Mouse (Mus musculus): ENCODE measurements around the gene Map1lc3a. TPM values are rescaled to one million over a fixed set of nuclear protein-coding genes. Genes with fewer than 3 reads are reported as not detected.

Gene Map1lc3a
- total RNA-seq, 1 experiment, result 38.4 TPM

GRCm38 (mm10) chr2:155295453-155295852 is 19.4 kb downstream of the Map1lc3a start:
- no peak for TF ChIP-seq ZC3H11A (IDR thresholded peaks at IDR 0.05; ENCODE audit: borderline replicate concordance, low read depth, low read length)
- TF ChIP-seq MAFK (IDR thresholded peaks at IDR 0.05; ENCODE audit: insufficient read depth, low read depth, low read length), result no peak
- TF ChIP-seq ZNF384 (IDR thresholded peaks at IDR 0.05; ENCODE audit: low read depth, low read length), result no peak
- TF ChIP-seq HCFC1 (IDR thresholded peaks at IDR 0.05; ENCODE audit: borderline replicate concordance, insufficient read depth, low read length), result no peak
- no peak for TF ChIP-seq CHD2 (IDR thresholded peaks at IDR 0.05; ENCODE audit: low read depth, low read length)
- Histone ChIP-seq H3K4me1 (ENCODE audit: control insufficient read depth in 2 of 2, insufficient read depth in 2 of 2, low read length in 2 of 2, poor library complexity in 1 of 2) (no peaks in the 10 kb centered on the region), H3K36me3 (ENCODE audit: control insufficient read depth, insufficient read depth, low read length, poor library complexity, severe bottlenecking) (peaks cover 11% of the 10 kb centered on the region), H3K9me3 (ENCODE audit: control insufficient read depth, insufficient read depth, low read depth, low read length) (no peaks in the 10 kb centered on the region), H3K27ac (ENCODE audit: insufficient read depth, low read depth, low read length, poor library complexity, severe bottlenecking) (no peak overlapping the region), H3K9ac (ENCODE audit: insufficient read depth, low read depth, low read length, poor library complexity, severe bottlenecking) (no peak overlapping the region), H3K4me3 (ENCODE audit: insufficient read depth in 1 of 2, low read depth in 1 of 2, low read length in 2 of 2, poor library complexity in 1 of 2, severe bottlenecking in 1 of 2) (no peak overlapping the region)
- no peak for DNase-seq (ENCODE audit: low read depth, low spot score)
- in situ Hi-C loops (cut with MboI; ENCODE audit: low sequenced_read_pairs in 2 of 2, unreplicated experiment in 2 of 2), result no loop called here

- DNase-seq (ENCODE audit: low read depth, low spot score), result no peak
- H3K36me3 ChIP-seq (ENCODE audit: control insufficient read depth, insufficient read depth, low read length, poor library complexity, severe bottlenecking), result peaks cover 9% of the 10 kb centered on the region
These were observed 23.5 kb downstream of the Map1lc3a start for GRCm38 (mm10) chr2:155299563-155299962.

GRCm38 (mm10) chr2:155308936-155309592 is 33.0 kb downstream of the Map1lc3a start:
- Histone ChIP-seq H3K9me3 (ENCODE audit: control insufficient read depth, insufficient read depth, low read depth, low read length) (0 out of 2 replicates have a peak, but pooled peaks cover 3% of the 10 kb centered on the region), H3K9ac (ENCODE audit: insufficient read depth, low read depth, low read length, poor library complexity, severe bottlenecking) (no peak overlapping the region), H3K27ac (ENCODE audit: insufficient read depth, low read depth, low read length, poor library complexity, severe bottlenecking) (no peak overlapping the region), H3K4me3 (ENCODE audit: insufficient read depth in 1 of 2, low read depth in 1 of 2, low read length in 2 of 2, poor library complexity in 1 of 2, severe bottlenecking in 1 of 2) (no peak overlapping the region), H3K4me1 (ENCODE audit: control insufficient read depth in 2 of 2, insufficient read depth in 2 of 2, low read length in 2 of 2, poor library complexity in 1 of 2) (no peaks in the 10 kb centered on the region), H3K36me3 (ENCODE audit: control insufficient read depth, insufficient read depth, low read length, poor library complexity, severe bottlenecking) (peaks cover 2% of the 10 kb centered on the region)
- TF ChIP-seq HCFC1 (IDR thresholded peaks at IDR 0.05; ENCODE audit: borderline replicate concordance, insufficient read depth, low read length) (no peak), CHD2 (IDR thresholded peaks at IDR 0.05; ENCODE audit: low read depth, low read length) (no peak), ZC3H11A (IDR thresholded peaks at IDR 0.05; ENCODE audit: borderline replicate concordance, low read depth, low read length) (no peak), MAFK (IDR thresholded peaks at IDR 0.05; ENCODE audit: insufficient read depth, low read depth, low read length) (no peak), ZNF384 (IDR thresholded peaks at IDR 0.05; ENCODE audit: low read depth, low read length) (no peak)
- in situ Hi-C loops (cut with MboI; ENCODE audit: low sequenced_read_pairs in 2 of 2, unreplicated experiment in 2 of 2), result no loop called here
- peak; percentile 22 for DNase-seq (ENCODE audit: low read depth, low spot score)

More at GRCm38 (mm10) chr2:155299563-155299962, 23.5 kb downstream of the Map1lc3a start:
- Histone ChIP-seq H3K27ac (ENCODE audit: insufficient read depth, low read depth, low read length, poor library complexity, severe bottlenecking) (no peak overlapping the region), H3K4me1 (ENCODE audit: control insufficient read depth in 2 of 2, insufficient read depth in 2 of 2, low read length in 2 of 2, poor library complexity in 1 of 2) (no peaks in the 10 kb centered on the region), H3K9me3 (ENCODE audit: control insufficient read depth, insufficient read depth, low read depth, low read length) (no peaks in the 10 kb centered on the region), H3K9ac (ENCODE audit: insufficient read depth, low read depth, low read length, poor library complexity, severe bottlenecking) (no peak overlapping the region), H3K4me3 (ENCODE audit: insufficient read depth in 1 of 2, low read depth in 1 of 2, low read length in 2 of 2, poor library complexity in 1 of 2, severe bottlenecking in 1 of 2) (no peak overlapping the region)
- in situ Hi-C loops (cut with MboI; ENCODE audit: low sequenced_read_pairs in 2 of 2, unreplicated experiment in 2 of 2), result no loop called here
- TF ChIP-seq HCFC1 (IDR thresholded peaks at IDR 0.05; ENCODE audit: borderline replicate concordance, insufficient read depth, low read length) (no peak), MAFK (IDR thresholded peaks at IDR 0.05; ENCODE audit: insufficient read depth, low read depth, low read length) (no peak), ZNF384 (IDR thresholded peaks at IDR 0.05; ENCODE audit: low read depth, low read length) (no peak), ZC3H11A (IDR thresholded peaks at IDR 0.05; ENCODE audit: borderline replicate concordance, low read depth, low read length) (no peak), CHD2 (IDR thresholded peaks at IDR 0.05; ENCODE audit: low read depth, low read length) (no peak)

GRCm38 (mm10) chr2:155313671-155314070 is 37.6 kb downstream of the Map1lc3a start:
- H3K4me3 ChIP-seq (ENCODE audit: insufficient read depth in 1 of 2, low read depth in 1 of 2, low read length in 2 of 2, poor library complexity in 1 of 2, severe bottlenecking in 1 of 2), result no peak overlapping the region
- H3K27ac ChIP-seq (ENCODE audit: insufficient read depth, low read depth, low read length, poor library complexity, severe bottlenecking), result no peak overlapping the region
- no peak overlapping the region for H3K9ac ChIP-seq (ENCODE audit: insufficient read depth, low read depth, low read length, poor library complexity, severe bottlenecking)
- TF ChIP-seq ZC3H11A (IDR thresholded peaks at IDR 0.05; ENCODE audit: borderline replicate concordance, low read depth, low read length), result no peak
- no peak for TF ChIP-seq MAFK (IDR thresholded peaks at IDR 0.05; ENCODE audit: insufficient read depth, low read depth, low read length)
- TF ChIP-seq ZNF384 (IDR thresholded peaks at IDR 0.05; ENCODE audit: low read depth, low read length), result no peak
- TF ChIP-seq CHD2 (IDR thresholded peaks at IDR 0.05; ENCODE audit: low read depth, low read length), result no peak
- no peak for TF ChIP-seq HCFC1 (IDR thresholded peaks at IDR 0.05; ENCODE audit: borderline replicate concordance, insufficient read depth, low read length)
- H3K4me1 ChIP-seq (ENCODE audit: control insufficient read depth in 2 of 2, insufficient read depth in 2 of 2, low read length in 2 of 2, poor library complexity in 1 of 2), result no peaks in the 10 kb centered on the region
- no peak for DNase-seq (ENCODE audit: low read depth, low spot score)
- in situ Hi-C loops (cut with MboI; ENCODE audit: low sequenced_read_pairs in 2 of 2, unreplicated experiment in 2 of 2), result no loop called here
- H3K36me3 ChIP-seq (ENCODE audit: control insufficient read depth, insufficient read depth, low read length, poor library complexity, severe bottlenecking), result peaks cover 2% of the 10 kb centered on the region
- 0 out of 2 replicates have a peak, but pooled peaks cover 3% of the 10 kb centered on the region for H3K9me3 ChIP-seq (ENCODE audit: control insufficient read depth, insufficient read depth, low read depth, low read length)

Measured in ES-E14 (cell line).